ENCODE assay signal across 13 mouse cellular contexts in the genomic region with DNA sequence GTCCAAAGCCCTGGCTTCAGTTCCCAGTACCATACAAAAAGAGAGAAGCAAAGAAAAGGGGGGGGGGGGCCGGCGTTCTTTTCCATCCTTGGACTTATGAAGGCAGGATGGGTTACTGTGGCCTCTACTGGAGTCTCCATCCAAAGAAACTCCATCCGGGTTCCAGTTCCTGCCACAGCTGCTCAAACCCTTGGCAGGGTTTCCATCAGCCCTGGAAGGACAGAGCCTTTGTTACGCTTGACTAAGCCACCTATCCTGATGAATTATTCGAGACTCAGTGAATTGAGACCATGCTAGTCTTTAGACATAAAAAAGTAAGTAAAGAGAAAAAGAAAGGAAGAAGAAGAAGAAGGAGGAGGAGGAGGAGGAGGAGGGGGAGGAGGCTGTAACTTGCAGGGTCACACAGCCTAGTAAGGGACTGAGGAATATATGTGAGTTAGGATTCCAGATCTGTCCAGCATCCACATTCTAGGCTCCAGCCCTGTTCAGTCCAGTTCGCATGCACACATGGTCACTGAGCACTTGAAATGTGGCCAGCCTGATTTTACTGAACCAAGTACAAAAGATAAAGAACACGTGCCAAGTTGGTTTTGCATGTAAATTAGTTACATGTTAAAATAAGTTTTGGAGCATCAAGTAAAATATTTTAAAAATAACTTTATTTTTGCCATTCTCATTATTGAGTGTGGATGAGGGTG. TPM values are rescaled to one million over a fixed set of nuclear protein-coding genes. Genes with fewer than 3 reads are reported as not detected.
DNase-seq lines count a peak whose midpoint lies in the region; ATAC-seq and TF ChIP-seq lines count a peak whose summit lies in the region.
"Had no signal": no experiment of that assay in that cellular context is flagged by ENCODE, and none has a peak within 500 bp of the region (broad histone marks: within the 10 kb centered on the region; RNA-seq: fewer than 3 reads in every experiment).

No protein-coding gene starts in this region.

- ATAC-seq in forebrain, embryonic 15.5 days (replicated peaks) = no peak
- no peak for ATAC-seq in forebrain, embryonic 11.5 days (replicated peaks; ENCODE audit: low FRiP score)
- ATAC-seq in kidney, embryonic 15.5 days (replicated peaks; ENCODE audit: low FRiP score) = no peak

- no peaks in the 10 kb centered on the region for H3K9me3 ChIP-seq in forebrain, embryonic 15.5 days
- H3K9me3 ChIP-seq in forebrain, embryonic 11.5 days (ENCODE audit: control insufficient read depth, low read length) = no peaks in the 10 kb centered on the region
- no peaks in the 10 kb centered on the region for H3K9me3 ChIP-seq in ES-E14 (ENCODE audit: control insufficient read depth, insufficient read depth, low read depth, low read length)
- no peaks in the 10 kb centered on the region for H3K9me3 ChIP-seq in kidney, embryonic 15.5 days (replicated peaks)
- H3K9me3 ChIP-seq in limb, embryonic 10.5 days (replicated peaks) = no peaks in the 10 kb centered on the region

- in situ Hi-C loops in ES-E14 (cut with MboI; ENCODE audit: low sequenced_read_pairs in 2 of 2, unreplicated experiment in 2 of 2) = no loop called here

- no peak overlapping the region for H3K4me3 ChIP-seq in forebrain, embryonic 15.5 days
- H3K4me3 ChIP-seq in forebrain, embryonic 11.5 days (ENCODE audit: low read depth, low read length) = no peak overlapping the region
- no peak overlapping the region for H3K4me3 ChIP-seq in layer of hippocampus, adult 2 months
- H3K4me3 ChIP-seq in ES-E14 (ENCODE audit: insufficient read depth in 1 of 2, low read depth in 1 of 2, low read length in 2 of 2, poor library complexity in 1 of 2, severe bottlenecking in 1 of 2) = no peak overlapping the region
- H3K4me3 ChIP-seq in kidney, embryonic 15.5 days (replicated peaks) = no peak overlapping the region
- no peak overlapping the region for H3K4me3 ChIP-seq in limb, embryonic 10.5 days

- no peak for TF ChIP-seq CTCF in layer of hippocampus, adult 2 months (conservative IDR thresholded peaks at IDR 0.05)

- peaks cover 18% of the 10 kb centered on the region for H3K4me1 ChIP-seq in forebrain, embryonic 15.5 days
- peaks cover 15% of the 10 kb centered on the region for H3K4me1 ChIP-seq in forebrain, embryonic 11.5 days (replicated peaks; ENCODE audit: control insufficient read depth, insufficient read depth, low read length)
- H3K4me1 ChIP-seq in ES-E14 (ENCODE audit: control insufficient read depth in 2 of 2, insufficient read depth in 2 of 2, low read length in 2 of 2, poor library complexity in 1 of 2) = peaks cover 0 to 8% of the 10 kb centered on the region in 2 experiments; a peak in 1 of 4 replicates
- peaks cover 32% of the 10 kb centered on the region for H3K4me1 ChIP-seq in kidney, embryonic 15.5 days
- peaks cover 22% of the 10 kb centered on the region for H3K4me1 ChIP-seq in limb, embryonic 10.5 days

- DNase-seq in forebrain, embryonic 11.5 days (ENCODE audit: low spot score) = no peak
- no peak for DNase-seq in layer of hippocampus, adult 2 months (ENCODE audit: low spot score in 2 of 2)
- DNase-seq in layer of hippocampus, postnatal 36 days = no peak
- no peak for DNase-seq in ES-E14 (ENCODE audit: low read depth, low spot score)
- DNase-seq in limb, embryonic 10.5 days (ENCODE audit: low spot score) = no peak
- no peak for DNase-seq in frontal cortex, postnatal 14 days (ENCODE audit: low spot score in 2 of 2)
- DNase-seq: adrenal gland, postnatal 10 days; right cerebral cortex, postnatal 14 days had no signal

- no peak overlapping the region for H3K9ac ChIP-seq in forebrain, embryonic 15.5 days (replicated peaks)
- no peak overlapping the region for H3K9ac ChIP-seq in forebrain, embryonic 11.5 days (ENCODE audit: low read length)
- H3K9ac ChIP-seq in ES-E14 (ENCODE audit: insufficient read depth, low read depth, low read length, poor library complexity, severe bottlenecking) = peak overlapping the region; percentile 42; the same call in 1 of the 2 replicates
- H3K9ac ChIP-seq in kidney, embryonic 15.5 days = no peak overlapping the region

- no peak overlapping the region for H3K4me2 ChIP-seq in forebrain, embryonic 15.5 days (replicated peaks)
- no peak overlapping the region for H3K4me2 ChIP-seq in forebrain, embryonic 11.5 days (ENCODE audit: low read depth, low read length, severe bottlenecking)
- H3K4me2 ChIP-seq in kidney, embryonic 15.5 days = no peak overlapping the region

- 58% methylated on average over 7 of the region's 7 CpGs for WGBS in forebrain, embryonic 15.5 days
- 77% methylated on average over 6 of the region's 7 CpGs for WGBS in forebrain, embryonic 11.5 days
- WGBS in kidney, embryonic 15.5 days = 59% methylated on average over 7 of the region's 7 CpGs
- 93% methylated on average over 7 of the region's 7 CpGs for WGBS in limb, embryonic 10.5 days

- H3K27ac ChIP-seq in forebrain, embryonic 15.5 days (replicated peaks) = peak overlapping the region; percentile 96; the same call in 1 of the 2 replicates
- no peak overlapping the region for H3K27ac ChIP-seq in forebrain, embryonic 11.5 days (ENCODE audit: low read depth, low read length)
- H3K27ac ChIP-seq in layer of hippocampus, adult 2 months = peak overlapping the region; percentile 93; the same call in 1 of the 2 replicates
- no peak overlapping the region; the same call in 1 of the 2 replicates for H3K27ac ChIP-seq in ES-E14 (ENCODE audit: insufficient read depth, low read depth, low read length, poor library complexity, severe bottlenecking)
- peak overlapping the region; percentile 90 for H3K27ac ChIP-seq in kidney, embryonic 15.5 days
- H3K27ac ChIP-seq in limb, embryonic 10.5 days = no peak overlapping the region

- H3K27me3 ChIP-seq in forebrain, embryonic 15.5 days = no peaks in the 10 kb centered on the region
- H3K27me3 ChIP-seq in forebrain, embryonic 11.5 days (ENCODE audit: control insufficient read depth, insufficient read depth, low read length) = no peaks in the 10 kb centered on the region
- H3K27me3 ChIP-seq in kidney, embryonic 15.5 days = no peaks in the 10 kb centered on the region
- H3K27me3 ChIP-seq in limb, embryonic 10.5 days (ENCODE audit: low read depth, poor library complexity, severe bottlenecking) = no peaks in the 10 kb centered on the region

- H3K36me3 ChIP-seq in forebrain, embryonic 15.5 days = no peaks in the 10 kb centered on the region
- no peaks in the 10 kb centered on the region for H3K36me3 ChIP-seq in forebrain, embryonic 11.5 days (ENCODE audit: control insufficient read depth, insufficient read depth, low read length)
- no peaks in the 10 kb centered on the region for H3K36me3 ChIP-seq in ES-E14 (ENCODE audit: control insufficient read depth, insufficient read depth, low read length, poor library complexity, severe bottlenecking)
- H3K36me3 ChIP-seq in kidney, embryonic 15.5 days = no peaks in the 10 kb centered on the region
- H3K36me3 ChIP-seq in limb, embryonic 10.5 days = no peaks in the 10 kb centered on the region

TF ChIP-seq in ES-E14, 5 proteins besides CTCF, POLR2A, EP300 and RAD21:
- TF ChIP-seq ZNF384 (IDR thresholded peaks at IDR 0.05; ENCODE audit: low read depth, low read length) (no peak), HCFC1 (IDR thresholded peaks at IDR 0.05; ENCODE audit: borderline replicate concordance, insufficient read depth, low read length) (no peak), CHD2 (IDR thresholded peaks at IDR 0.05; ENCODE audit: low read depth, low read length) (no peak)

RNA-seq across cellular contexts. Expression of a gene that starts 40.0 kb away (rescaled TPM):
- 409 and 412 TPM in 2 replicates for polyA plus RNA-seq in forebrain, embryonic 15.5 days (2015; fragmentation: Nextera tagmentation; extraction: Ambion mirVana)
- polyA plus RNA-seq in forebrain, embryonic 11.5 days (2014; fragmentation: Nextera tagmentation; extraction: Ambion mirVana) = 573 and 583 TPM in 2 replicates
- 100 to 1,000 TPM; 179 to 184 TPM for total RNA-seq in layer of hippocampus, adult 2 months (2021)
- total RNA-seq in layer of hippocampus, postnatal 36 days (2021) = 100 to 1,000 TPM; 177 to 186 TPM
- total RNA-seq in ES-E14 (2012; rRNA removed) = 68.4 and 102 TPM in 2 replicates
- 488 and 506 TPM in 2 replicates for polyA plus RNA-seq in kidney, embryonic 15.5 days (2015; fragmentation: Nextera tagmentation; extraction: Ambion mirVana)
- 562 and 618 TPM in 2 replicates for polyA plus RNA-seq in limb, embryonic 10.5 days (2016; fragmentation: Nextera tagmentation; extraction: Ambion mirVana)

RNA-seq across cellular contexts. Expression of a gene that starts 47.9 kb away (rescaled TPM):
- 33.2 and 35.3 TPM in 2 replicates for polyA plus RNA-seq in forebrain, embryonic 15.5 days (2015; fragmentation: Nextera tagmentation; extraction: Ambion mirVana)
- polyA plus RNA-seq in forebrain, embryonic 11.5 days (2014; fragmentation: Nextera tagmentation; extraction: Ambion mirVana) = 28.1 and 28.6 TPM in 2 replicates
- total RNA-seq in layer of hippocampus, adult 2 months (2021) = 10 to 100 TPM; 18.9 to 20.6 TPM
- total RNA-seq in layer of hippocampus, postnatal 36 days (2021) = 10 to 100 TPM; 16.4 to 16.5 TPM
- 12.5 and 13.1 TPM in 2 replicates for total RNA-seq in ES-E14 (2012; rRNA removed)
- 24.4 and 25.5 TPM in 2 replicates for polyA plus RNA-seq in kidney, embryonic 15.5 days (2015; fragmentation: Nextera tagmentation; extraction: Ambion mirVana)
- polyA plus RNA-seq in limb, embryonic 10.5 days (2016; fragmentation: Nextera tagmentation; extraction: Ambion mirVana) = 23.9 and 25.2 TPM in 2 replicates

RNA-seq across cellular contexts. Expression of a gene that starts 59.6 kb away (rescaled TPM):
- not detected in 2 replicates for polyA plus RNA-seq in forebrain, embryonic 15.5 days (2015; fragmentation: Nextera tagmentation; extraction: Ambion mirVana)
- 0.37 TPM in 1 of 2 replicates, not detected in the other for polyA plus RNA-seq in forebrain, embryonic 11.5 days (2014; fragmentation: Nextera tagmentation; extraction: Ambion mirVana)
- not detected for total RNA-seq in layer of hippocampus, adult 2 months (2021)
- total RNA-seq in layer of hippocampus, postnatal 36 days (2021) = under 1 TPM in 1 of 2 experiments, not detected in 1; 0.88 TPM
- 0.31 and 3.3 TPM in 2 replicates for total RNA-seq in ES-E14 (2012; rRNA removed)
- polyA plus RNA-seq in kidney, embryonic 15.5 days (2015; fragmentation: Nextera tagmentation; extraction: Ambion mirVana) = 0.43 and 0.51 TPM in 2 replicates
- not detected in 2 replicates for polyA plus RNA-seq in limb, embryonic 10.5 days (2016; fragmentation: Nextera tagmentation; extraction: Ambion mirVana)
- total RNA-seq: megakaryocyte-erythroid progenitor cell, adult 5-6 weeks had no signal
- polyA plus RNA-seq: intestine, embryonic 14.5 days; liver, embryonic 16.5 days had no signal

Comparison
In these comparisons a context has a peak if more than half of its experiments do, and no peak if none do; other contexts are left out.
1. H3K27ac ChIP-seq: peak in forebrain, embryonic 15.5 days (single experiment), layer of hippocampus, adult 2 months (single experiment) and kidney, embryonic 15.5 days (single experiment); none in forebrain, embryonic 11.5 days (single experiment), ES-E14 (single experiment) and limb, embryonic 10.5 days (single experiment).